Comparison of ENCODE assay signal across 15 mouse cellular contexts in the genomic region with DNA sequence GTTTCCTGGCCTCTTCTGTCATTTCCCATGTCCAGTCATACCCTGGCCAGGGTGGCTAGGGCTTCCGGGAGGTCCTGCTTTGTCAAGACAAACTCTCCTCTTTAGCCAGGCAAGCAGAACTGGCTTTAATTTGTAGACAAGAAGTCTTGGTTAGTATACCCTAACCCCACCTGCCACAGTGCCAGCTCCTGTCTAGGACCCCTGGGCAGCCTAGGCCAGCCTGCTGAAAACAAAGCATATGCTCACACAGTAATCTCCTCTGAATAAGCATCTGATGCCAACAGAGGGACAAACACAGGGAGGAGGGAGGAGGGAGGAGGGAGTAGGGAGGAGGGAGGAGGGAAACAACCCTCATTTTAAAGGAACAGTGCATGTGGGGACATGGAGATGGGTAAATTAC. TPM values are rescaled to one million over a fixed set of nuclear protein-coding genes. Genes with fewer than 3 reads are reported as not detected.
DNase-seq lines count a peak whose midpoint lies in the region; ATAC-seq and TF ChIP-seq lines count a peak whose summit lies in the region.
"Had no signal": no experiment of that assay in that cellular context is flagged by ENCODE, and none has a peak within 500 bp of the region (broad histone marks: within the 10 kb centered on the region; RNA-seq: fewer than 3 reads in every experiment).

No protein-coding gene starts in this region.

- ATAC-seq in hindbrain, postnatal 0 days: peak; percentile 73; the same call in 1 of the 2 replicates

- no peak overlapping the region for H3K9ac ChIP-seq in hindbrain, postnatal 0 days (replicated peaks; ENCODE audit: low read length)
- H3K9ac ChIP-seq: heart, embryonic 13.5 days had no signal

- no peak overlapping the region for H3K4me3 ChIP-seq in layer of hippocampus, adult 2 months
- no peak overlapping the region for H3K4me3 ChIP-seq in hindbrain, postnatal 0 days (ENCODE audit: low read length)
- H3K4me3 ChIP-seq: erythroblast, embryonic 14.5 days; heart, embryonic 13.5 days had no signal

- no peak for DNase-seq in layer of hippocampus, adult 2 months (ENCODE audit: low spot score in 2 of 2)
- DNase-seq in layer of hippocampus, postnatal 14 days (ENCODE audit: low spot score in 2 of 2): no peak
- peak; percentile 94 for DNase-seq in cerebellum, adult 11-12 months
- DNase-seq in cerebellum, postnatal 25 days: peak; percentile 86 to 87
- DNase-seq in hindbrain, postnatal 0 days (ENCODE audit: low spot score): peak; percentile 43
- DNase-seq in c-Kit-positive CD71-positive TER-119-positive erythroid progenitor cells, embryonic 14.5 days (ENCODE audit: low spot score): no peak
- DNase-seq in kidney, adult 8-10 months: no peak
- DNase-seq: gastrocnemius, postnatal 25 days; kidney, postnatal 36 days; lung, postnatal 10 days; right cerebral cortex, postnatal 4 days; thymus, postnatal 14 days had no signal

- no peaks in the 10 kb centered on the region for H3K9me3 ChIP-seq in hindbrain, postnatal 0 days (ENCODE audit: low read length)
- H3K9me3 ChIP-seq: heart, embryonic 13.5 days had no signal

- H3K4me2 ChIP-seq in hindbrain, postnatal 0 days (ENCODE audit: low read depth, low read length): no peak overlapping the region
- H3K4me2 ChIP-seq: heart, embryonic 13.5 days; liver, embryonic 11.5 days had no signal

- no peaks in the 10 kb centered on the region for H3K27me3 ChIP-seq in hindbrain, postnatal 0 days (ENCODE audit: insufficient read depth, low read length)
- H3K27me3 ChIP-seq: heart, embryonic 13.5 days had no signal

- H3K36me3 ChIP-seq in hindbrain, postnatal 0 days (ENCODE audit: insufficient read depth, low read length): no peaks in the 10 kb centered on the region; the same call in 1 of the 2 replicates

- no peak for TF ChIP-seq CTCF in layer of hippocampus, adult 2 months (conservative IDR thresholded peaks at IDR 0.05)
- no peak for TF ChIP-seq CTCF in hindbrain, postnatal 0 days (IDR thresholded peaks at IDR 0.05; ENCODE audit: low read depth)

- WGBS in hindbrain, postnatal 0 days: 50% methylated on average over 1 of the region's 1 CpGs

- peaks cover 7% of the 10 kb centered on the region; the same call in 1 of the 2 replicates for H3K4me1 ChIP-seq in hindbrain, postnatal 0 days (ENCODE audit: insufficient read depth, low read length)
- H3K4me1 ChIP-seq: heart, embryonic 13.5 days had no signal

- peak overlapping the region; percentile 70 for H3K27ac ChIP-seq in layer of hippocampus, adult 2 months
- H3K27ac ChIP-seq in hindbrain, postnatal 0 days: no peak overlapping the region
- H3K27ac ChIP-seq: heart, embryonic 13.5 days had no signal

RNA-seq across cellular contexts. Expression of gene Srebf1, which starts 42.3 kb away (rescaled TPM):
- total RNA-seq in layer of hippocampus, adult 2 months (2021): 10 to 100 TPM; 64.2 to 70.8 TPM
- total RNA-seq in layer of hippocampus, postnatal 14 days (2021): 10 to 100 TPM; 53.2 to 55.2 TPM
- 163 and 169 TPM in 2 replicates for total RNA-seq in hindbrain, postnatal 0 days (2014; rRNA removed)
- polyA plus RNA-seq in hindbrain, postnatal 0 days (2015; fragmentation: Nextera tagmentation; extraction: Ambion mirVana): 50.6 and 59.5 TPM in 2 replicates

Comparison
In these comparisons a context has a peak if more than half of its experiments do, and no peak if none do; other contexts are left out.
1. DNase-seq: peak in cerebellum, adult 11-12 months (single experiment), cerebellum, postnatal 25 days (2 of 2) and hindbrain, postnatal 0 days (single experiment); none in layer of hippocampus, adult 2 months (0 of 2), layer of hippocampus, postnatal 14 days (0 of 2), c-Kit-positive CD71-positive TER-119-positive erythroid progenitor cells, embryonic 14.5 days (single experiment) and kidney, adult 8-10 months (0 of 2).